Mouse (Mus musculus): ENCODE measurements around the gene Rps6ka5.

Gene Rps6ka5

GRCm38 (mm10) chr12:100726651-100727050, at the start of gene Rps6ka5:
Rps6ka5 (minus strand) TSS chr12:100726983.
- no peak for DNase-seq (ENCODE audit: low read depth, low spot score)

- no peak for DNase-seq (ENCODE audit: low read depth, low spot score)
Observed at GRCm38 (mm10) chr12:100775911-100776581, 49.3 kb upstream of the Rps6ka5 start.

- no peak for DNase-seq (ENCODE audit: low read depth, low spot score)
Observed at GRCm38 (mm10) chr12:100775291-100775690, 48.5 kb upstream of the Rps6ka5 start.

- DNase-seq (ENCODE audit: low read depth, low spot score): no peak
Observed at GRCm38 (mm10) chr12:100774756-100775155, 48.0 kb upstream of the Rps6ka5 start.

GRCm38 (mm10) chr12:100772230-100772984, 45.6 kb upstream of the Rps6ka5 start:
- no peak for DNase-seq (ENCODE audit: low read depth, low spot score)

GRCm38 (mm10) chr12:100770765-100771164, 44.0 kb upstream of the Rps6ka5 start:
- no peak for DNase-seq (ENCODE audit: low read depth, low spot score)

- no peak for DNase-seq (ENCODE audit: low read depth, low spot score)
Observed at GRCm38 (mm10) chr12:100769871-100770270, 43.1 kb upstream of the Rps6ka5 start.

GRCm38 (mm10) chr12:100764329-100765018, 37.7 kb upstream of the Rps6ka5 start:
- DNase-seq (ENCODE audit: low read depth, low spot score): no peak

- DNase-seq (ENCODE audit: low read depth, low spot score): no peak
Observed at GRCm38 (mm10) chr12:100762663-100763425, 36.1 kb upstream of the Rps6ka5 start.

GRCm38 (mm10) chr12:100757427-100757826, 30.6 kb upstream of the Rps6ka5 start:
- no peak for DNase-seq (ENCODE audit: low read depth, low spot score)

GRCm38 (mm10) chr12:100753716-100754115, 26.9 kb upstream of the Rps6ka5 start:
- DNase-seq (ENCODE audit: low read depth, low spot score): no peak

GRCm38 (mm10) chr12:100752977-100753376, 26.2 kb upstream of the Rps6ka5 start:
- DNase-seq (ENCODE audit: low read depth, low spot score): no peak

GRCm38 (mm10) chr12:100742468-100742867, 15.7 kb upstream of the Rps6ka5 start:
- no peak for DNase-seq (ENCODE audit: low read depth, low spot score)

- no peak for DNase-seq (ENCODE audit: low read depth, low spot score)
Observed at GRCm38 (mm10) chr12:100740313-100740712, 13.5 kb upstream of the Rps6ka5 start.

- no peak for DNase-seq (ENCODE audit: low read depth, low spot score)
Observed at GRCm38 (mm10) chr12:100739011-100739570, 12.3 kb upstream of the Rps6ka5 start.

GRCm38 (mm10) chr12:100738498-100738897, 11.7 kb upstream of the Rps6ka5 start:
- no peak for DNase-seq (ENCODE audit: low read depth, low spot score)

- DNase-seq (ENCODE audit: low read depth, low spot score): no peak
Observed at GRCm38 (mm10) chr12:100735581-100735980, 8.8 kb upstream of the Rps6ka5 start.

- no peak for DNase-seq (ENCODE audit: low read depth, low spot score)
Observed at GRCm38 (mm10) chr12:100735156-100735555, 8.4 kb upstream of the Rps6ka5 start.

- DNase-seq (ENCODE audit: low read depth, low spot score): no peak
Observed at GRCm38 (mm10) chr12:100728646-100729485, 2.1 kb upstream of the Rps6ka5 start.

GRCm38 (mm10) chr12:100727891-100728290, 1.1 kb upstream of the Rps6ka5 start:
- no peak for DNase-seq (ENCODE audit: low read depth, low spot score)

GRCm38 (mm10) chr12:100725458-100725786, 1.4 kb downstream of the Rps6ka5 start:
- no peak for DNase-seq (ENCODE audit: low read depth, low spot score)
